Mouse (Mus musculus) liver, adult (tissue): Measurements from ENCODE around the gene Nprl3.

ENCODE experiments used
- GATA4 ChIP-seq: IDR thresholded peaks from 2 replicates; pipeline ENCODE4 v1.6.1; 2014; ENCODE audit warnings: mild to moderate bottlenecking, low read length; ENCODE audit not compliant: insufficient replicate concordance

Gene Nprl3

DNA sequence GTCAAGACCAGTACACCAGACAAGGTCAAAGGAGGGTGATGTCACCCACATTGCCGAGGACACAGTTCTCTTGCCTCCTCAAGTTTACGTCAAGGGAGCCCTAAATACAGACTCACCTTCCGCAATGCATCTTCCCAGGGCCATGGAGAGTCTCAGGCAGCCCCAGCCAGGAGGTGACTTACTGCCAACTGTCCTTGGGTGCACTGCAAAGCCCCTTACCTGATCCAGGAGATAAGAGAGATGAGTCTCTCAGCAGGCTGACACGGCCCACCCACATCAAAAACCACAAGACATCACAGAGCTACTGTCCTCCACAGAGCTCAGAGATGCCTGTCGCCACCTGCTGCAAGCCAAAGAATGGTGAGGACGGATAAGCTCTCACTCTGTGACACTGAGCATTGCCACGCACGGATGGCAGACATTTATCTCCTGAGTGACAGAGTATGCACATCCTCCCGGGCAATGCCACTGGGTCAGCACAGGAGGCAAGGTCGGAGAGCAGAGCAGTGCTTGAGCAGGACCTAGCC is 67.4 kb downstream of the Nprl3 start, which contains the start of gene Il9r:
Il9r (minus strand) TSS at position 205 of the 527 bp plus-strand sequence.
- TF ChIP-seq GATA4, result no peak

GRCm38 (mm10) chr11:32199230-32199629 is 68.3 kb downstream of the Nprl3 start:
- no peak for TF ChIP-seq GATA4

- TF ChIP-seq GATA4, result no peak
Measured at GRCm38 (mm10) chr11:32198256-32198955, 69.1 kb downstream of the Nprl3 start.

DNA sequence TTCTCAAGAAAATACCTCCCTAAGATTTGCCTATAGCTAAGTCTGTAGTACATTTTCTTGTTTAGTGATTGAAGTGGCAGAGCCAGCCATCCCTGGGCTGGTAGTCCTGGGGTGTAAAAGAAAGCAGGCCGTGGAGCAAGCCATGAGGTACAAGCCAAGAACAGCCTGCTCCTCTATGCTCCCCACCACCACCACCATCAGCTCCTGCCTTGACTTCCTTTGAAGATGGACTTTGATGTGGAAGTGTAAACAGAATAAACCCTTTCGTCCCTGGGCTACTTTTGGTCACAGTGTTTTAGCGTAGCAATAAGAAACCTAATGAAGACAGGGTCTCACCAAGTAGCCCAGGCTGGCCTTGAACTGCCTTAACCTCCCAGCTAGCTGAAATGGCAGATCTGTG is 69.7 kb downstream of the Nprl3 start:
- TF ChIP-seq GATA4, result no peak

DNA sequence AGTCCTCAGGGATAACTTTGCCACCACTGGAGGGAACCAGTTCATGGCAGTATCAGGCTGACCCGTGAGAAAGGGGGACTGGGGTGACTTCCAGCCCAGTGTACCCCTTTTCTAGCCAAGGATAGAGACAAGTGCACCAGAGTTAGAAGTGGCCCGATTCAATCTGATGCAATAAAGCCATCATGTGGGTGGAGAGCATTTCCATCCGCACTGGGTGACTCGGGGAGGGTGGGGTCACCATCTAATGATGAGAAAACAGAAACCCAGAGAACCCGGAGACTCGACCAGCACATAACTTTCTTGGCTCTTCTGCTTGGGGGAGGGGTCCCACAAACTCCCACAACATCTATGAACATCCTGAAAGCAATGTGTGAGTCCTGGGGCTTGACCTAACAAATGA is 70.8 kb downstream of the Nprl3 start:
- TF ChIP-seq GATA4, result no peak

DNA sequence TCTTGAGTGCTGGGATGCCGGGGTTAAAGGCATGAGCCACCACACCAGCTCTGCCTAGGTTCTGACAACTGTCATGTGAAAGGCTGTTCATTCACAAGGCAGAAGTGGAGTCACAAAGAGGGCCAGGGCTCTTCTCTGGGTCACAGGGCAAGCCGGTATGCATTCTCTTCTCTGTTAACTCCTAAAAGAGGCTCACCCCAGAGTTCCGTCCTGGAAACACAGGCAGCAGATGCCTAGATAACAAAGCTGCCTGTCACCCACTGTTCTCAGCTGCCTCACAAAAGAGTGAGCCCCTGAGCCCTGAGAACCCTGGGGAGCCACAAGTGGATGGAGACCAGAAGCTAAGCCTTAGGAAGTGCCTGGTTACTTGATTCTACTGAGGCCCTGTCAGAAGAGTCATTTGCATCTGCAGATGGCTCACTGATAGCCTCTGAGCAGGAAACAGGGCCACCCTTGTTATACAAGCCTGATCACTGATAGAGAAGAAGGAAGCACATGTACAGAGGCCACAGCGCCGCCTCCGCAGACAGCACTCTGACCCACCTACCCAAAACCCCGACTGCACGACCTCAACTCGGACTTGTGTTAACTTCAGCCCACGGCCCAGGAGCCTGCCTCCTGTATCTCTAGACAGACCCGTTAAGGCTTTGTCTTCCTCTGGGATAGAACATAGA is 71.5 kb downstream of the Nprl3 start:
- no peak for TF ChIP-seq GATA4

- TF ChIP-seq GATA4, result no peak
Measured at GRCm38 (mm10) chr11:32194626-32195025, 72.9 kb downstream of the Nprl3 start.

DNA sequence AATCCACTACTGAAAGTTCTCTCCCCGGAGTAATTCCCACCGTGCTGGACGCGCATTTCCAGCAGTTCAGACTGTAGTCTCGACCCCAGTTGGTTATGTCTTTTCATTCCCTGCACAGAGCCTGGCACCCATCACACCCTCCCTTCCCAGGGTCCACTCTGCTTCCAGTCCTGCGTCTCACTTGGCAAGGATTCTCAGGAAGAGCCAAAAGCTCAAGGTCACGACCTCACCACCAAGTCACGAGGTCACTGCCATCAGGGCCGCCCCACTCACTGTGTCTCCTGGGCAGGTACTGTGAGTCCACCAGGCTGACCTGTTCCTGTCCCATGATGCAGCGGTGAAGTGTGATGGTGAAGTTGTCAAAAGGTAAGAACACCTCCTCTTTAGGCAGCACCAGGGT is 73.4 kb downstream of the Nprl3 start:
- TF ChIP-seq GATA4, result no peak

DNA sequence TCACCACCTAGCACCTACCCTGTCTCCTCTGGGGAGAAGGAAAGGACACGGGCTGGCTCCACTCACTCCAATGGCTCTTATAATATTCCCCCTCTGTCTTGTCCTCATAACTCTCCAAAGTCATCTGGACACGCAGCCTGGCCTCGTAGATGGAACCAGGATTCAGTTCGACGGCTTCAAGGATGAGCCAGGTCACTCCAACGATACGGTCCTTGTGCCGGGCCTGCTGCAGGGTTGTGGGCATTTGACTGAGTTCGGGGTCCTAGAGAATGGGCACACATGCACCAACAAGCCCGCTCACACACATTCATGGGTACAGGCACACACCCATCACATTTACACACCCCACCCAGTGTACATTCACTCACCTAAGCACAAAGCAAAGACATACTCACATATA is 74.4 kb downstream of the Nprl3 start:
- TF ChIP-seq GATA4, result no peak

DNA sequence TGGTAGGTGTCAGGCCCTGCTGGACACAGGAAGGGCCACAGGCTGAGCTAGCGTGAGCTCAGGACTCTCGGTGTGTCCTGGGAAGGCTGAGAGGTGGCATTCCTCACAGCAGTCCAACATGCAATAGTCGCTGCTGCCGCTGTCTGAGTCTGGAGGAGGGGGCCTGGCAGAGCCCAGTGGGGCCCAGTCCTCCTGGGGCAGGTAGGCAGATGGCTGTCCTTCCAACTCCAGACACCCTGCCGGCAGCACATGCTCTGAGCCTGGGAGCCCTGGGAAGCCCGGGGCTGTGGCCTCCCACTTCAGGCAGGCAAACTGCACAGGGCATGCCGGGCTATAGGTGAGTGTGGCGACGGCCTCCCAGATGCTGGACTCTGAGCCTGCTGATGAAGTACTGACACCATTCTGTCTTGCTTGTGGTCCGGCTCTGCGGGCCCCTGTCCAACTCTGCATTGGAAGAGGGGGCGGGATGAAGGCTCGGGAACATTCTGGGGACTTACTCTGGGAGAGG is 76.8 kb downstream of the Nprl3 start:
- TF ChIP-seq GATA4, result no peak

- no peak for TF ChIP-seq GATA4
Measured at GRCm38 (mm10) chr11:32190119-32190518, 77.4 kb downstream of the Nprl3 start.

GRCm38 (mm10) chr11:32189434-32189833 is 78.1 kb downstream of the Nprl3 start:
- TF ChIP-seq GATA4, result no peak

- no peak for TF ChIP-seq GATA4
Measured at GRCm38 (mm10) chr11:32188881-32189280, 78.6 kb downstream of the Nprl3 start.

- no peak for TF ChIP-seq GATA4
Measured at GRCm38 (mm10) chr11:32187256-32187655, 80.3 kb downstream of the Nprl3 start.

DNA sequence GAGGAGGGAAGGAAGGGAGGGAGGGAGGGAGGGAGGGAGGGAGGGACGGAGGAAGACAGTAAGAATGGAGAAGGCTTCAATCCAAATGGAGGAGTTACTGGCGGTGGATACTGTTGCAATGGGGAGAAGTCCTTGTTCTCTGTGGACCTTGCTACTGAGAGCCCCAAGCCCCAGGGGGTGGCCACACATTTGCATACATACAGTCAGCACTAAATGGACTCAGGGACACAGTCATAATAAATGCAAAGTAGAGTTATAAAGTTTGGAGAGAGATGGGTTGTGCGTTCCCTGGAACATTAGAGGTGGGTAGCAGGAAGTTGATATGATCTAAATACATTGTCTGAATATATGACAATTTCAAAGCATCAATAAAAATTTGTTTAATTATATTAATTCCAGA is 81.5 kb downstream of the Nprl3 start:
- no peak for TF ChIP-seq GATA4

DNA sequence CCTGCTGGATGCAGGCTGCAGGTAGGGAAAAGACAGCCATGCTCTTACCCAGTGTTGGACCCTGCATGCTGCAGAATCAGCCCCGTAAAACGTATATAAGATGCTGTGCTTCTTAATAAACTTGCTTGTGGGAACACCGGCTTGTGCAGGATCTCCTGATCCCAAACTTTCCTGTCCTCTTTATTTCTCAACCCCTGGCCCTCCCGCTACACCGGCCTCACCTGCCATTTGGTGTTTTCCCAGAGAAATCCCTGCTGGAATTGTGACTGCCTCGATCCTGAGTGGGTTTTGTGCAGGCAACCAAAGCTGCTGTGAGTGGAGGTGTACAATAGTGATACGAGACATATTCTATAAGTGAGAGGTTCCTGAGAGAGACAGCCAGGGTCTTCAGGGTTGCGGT is 83.0 kb downstream of the Nprl3 start:
- TF ChIP-seq GATA4, result no peak

GRCm38 (mm10) chr11:32181973-32182868 is 85.3 kb downstream of the Nprl3 start:
- peak; percentile 9; the same call in 1 of the 2 replicates for TF ChIP-seq GATA4
